8 mouse cellular contexts compared by ENCODE assay signal in genomic region chr17:83513655-83514212, GRCm38 (mm10). TPM values are rescaled to one million over a fixed set of nuclear protein-coding genes. Genes with fewer than 3 reads are reported as not detected.
A peak's percentile ranks its signal among the peaks of the same experiment; 100 is the strongest.
DNase-seq lines count a peak whose midpoint lies in the region; ATAC-seq and TF ChIP-seq lines count a peak whose summit lies in the region.

No protein-coding gene starts in this region.

- H3K4me1 ChIP-seq in limb, embryonic 14.5 days (ENCODE audit: control insufficient read depth, insufficient read depth, low read length) = peaks cover 11% of the 10 kb centered on the region
- peaks cover 4% of the 10 kb centered on the region; the same call in 1 of the 2 replicates for H3K4me1 ChIP-seq in small intestine, adult 2 months (ENCODE audit: control insufficient read depth, insufficient read depth, insufficient read length, low read length)

- peak overlapping the region; percentile 73 for H3K4me3 ChIP-seq in limb, embryonic 14.5 days (replicated peaks; ENCODE audit: low read length)
- peak overlapping the region; percentile 69 for H3K4me3 ChIP-seq in small intestine, adult 2 months (ENCODE audit: low read depth, low read length)

- no peak for TF ChIP-seq POLR2A in limb, embryonic 14.5 days (IDR thresholded peaks at IDR 0.05; ENCODE audit: borderline replicate concordance, extremely low read depth, insufficient read depth, insufficient read length)
- TF ChIP-seq POLR2A in small intestine, adult 2 months (IDR thresholded peaks at IDR 0.05; ENCODE audit: low read depth, low read length) = no peak

- H3K27me3 ChIP-seq in limb, embryonic 14.5 days (ENCODE audit: control insufficient read depth, insufficient read depth, low read length) = no peaks in the 10 kb centered on the region
- no peaks in the 10 kb centered on the region for H3K27me3 ChIP-seq in small intestine, adult 2 months (ENCODE audit: control insufficient read depth, insufficient read depth, low read length)

- no peaks in the 10 kb centered on the region for H3K9me3 ChIP-seq in limb, embryonic 14.5 days (ENCODE audit: control insufficient read depth, low read length)

- H3K4me2 ChIP-seq in limb, embryonic 14.5 days (replicated peaks; ENCODE audit: low read depth, low read length, severe bottlenecking) = peak overlapping the region; percentile 88

- 1% methylated on average over 24 of the region's 24 CpGs for WGBS in limb, embryonic 14.5 days
- WGBS in small intestine, adult 2 months = under 1% methylated on average over 24 of the region's 24 CpGs

- H3K9ac ChIP-seq in limb, embryonic 14.5 days (ENCODE audit: low read depth, low read length, severe bottlenecking) = peak overlapping the region; percentile 89

- peak; percentile 29 for ATAC-seq in frontal cortex, adult (ENCODE audit: low TSS enrichment)
- peak; percentile 65 for ATAC-seq in erythroblast, adult 5-6 weeks (replicated peaks; ENCODE audit: low FRiP score, poor library complexity, severe bottlenecking)
- ATAC-seq in limb, embryonic 14.5 days (ENCODE audit: low FRiP score, low read depth) = peak; percentile 48

- no peaks in the 10 kb centered on the region for H3K36me3 ChIP-seq in limb, embryonic 14.5 days (ENCODE audit: control insufficient read depth, insufficient read depth, low read length)
- no peaks in the 10 kb centered on the region for H3K36me3 ChIP-seq in small intestine, adult 2 months (ENCODE audit: control insufficient read depth, insufficient read depth, low read length)

- no peak for DNase-seq in frontal cortex, postnatal 14 days (ENCODE audit: low spot score in 2 of 2)
- DNase-seq in 3134 (ENCODE audit: extremely low read depth, insufficient read length, low spot score) = peak; percentile 82
- DNase-seq in limb, embryonic 14.5 days (ENCODE audit: low spot score) = no peak
- no peak for DNase-seq in embryo, embryonic 9.5 days (ENCODE audit: extremely low spot score)
- no peak for DNase-seq in adrenal gland, postnatal 25 days

- H3K27ac ChIP-seq in limb, embryonic 14.5 days (replicated peaks; ENCODE audit: low read depth, low read length) = peak overlapping the region; percentile 78; the same call in 1 of the 2 replicates
- H3K27ac ChIP-seq in small intestine, adult 2 months (ENCODE audit: insufficient read depth, low read depth, low read length) = peak overlapping the region; percentile 20

- no peak for TF ChIP-seq CTCF in small intestine, adult 2 months (IDR thresholded peaks at IDR 0.05; ENCODE audit: extremely low read depth, insufficient read length, insufficient replicate concordance, low read depth, low read length)

RNA-seq across cellular contexts. Expression of gene Cox7a2l, which starts 3.4 kb away (rescaled TPM):
- total RNA-seq in erythroblast, adult 5-6 weeks (2015; ENCODE audit: low replicate concordance) = 86.7 and 92.8 TPM in 2 replicates
- total RNA-seq in erythroblast, adult 5-6 weeks (2017; ENCODE audit: low replicate concordance) = 57.4 and 72.8 TPM in 2 replicates
- polyA plus RNA-seq in limb, embryonic 14.5 days (2012; rRNA removed) = 167 and 195 TPM in 2 replicates
- polyA plus RNA-seq in limb, embryonic 14.5 days (2014; fragmentation: Nextera tagmentation; extraction: Ambion mirVana) = 180 and 185 TPM in 2 replicates
- polyA plus RNA-seq in small intestine, adult 2 months (2012; rRNA removed) = 29.8 and 53.9 TPM in 2 replicates
- 142 and 170 TPM in 2 replicates for total RNA-seq in adrenal gland, postnatal 25 days (2021)
